In genomic region chr17:44328147-44328482, GRCm38 (mm10) we compare ENCODE assay signal across 13 mouse cellular contexts.
A peak's percentile ranks its signal among the peaks of the same experiment; 100 is the strongest.
DNase-seq lines count a peak whose midpoint lies in the region; ATAC-seq lines count a peak whose summit lies in the region.
"Had no signal": no experiment of that assay in that cellular context is flagged by ENCODE, and none has a peak within 500 bp of the region (broad histone marks: within the 10 kb centered on the region; RNA-seq: fewer than 3 reads in every experiment).

No protein-coding gene starts in this region.

- H3K27me3 ChIP-seq in embryonic facial prominence, embryonic 13.5 days: no peaks in the 10 kb centered on the region
- H3K27me3 ChIP-seq in hindbrain, embryonic 12.5 days: no peaks in the 10 kb centered on the region
- H3K27me3 ChIP-seq in neural tube, embryonic 14.5 days (ENCODE audit: control insufficient read depth, insufficient read depth, low read length): no peaks in the 10 kb centered on the region
- H3K27me3 ChIP-seq: midbrain, embryonic 12.5 days; neural tube, embryonic 12.5 days had no signal

- no peaks in the 10 kb centered on the region for H3K36me3 ChIP-seq in embryonic facial prominence, embryonic 13.5 days
- no peaks in the 10 kb centered on the region for H3K36me3 ChIP-seq in hindbrain, embryonic 12.5 days
- H3K36me3 ChIP-seq in neural tube, embryonic 14.5 days (ENCODE audit: control insufficient read depth, insufficient read depth, low read length): no peaks in the 10 kb centered on the region
- H3K36me3 ChIP-seq: midbrain, embryonic 12.5 days; neural tube, embryonic 12.5 days had no signal

- H3K4me1 ChIP-seq in embryonic facial prominence, embryonic 13.5 days: peaks cover 14% of the 10 kb centered on the region
- 0 out of 2 replicates have a peak, but pooled peaks cover 11% of the 10 kb centered on the region for H3K4me1 ChIP-seq in hindbrain, embryonic 12.5 days
- H3K4me1 ChIP-seq in neural tube, embryonic 14.5 days (ENCODE audit: control insufficient read depth, insufficient read depth, low read length): no peaks in the 10 kb centered on the region

- no peak overlapping the region for H3K9ac ChIP-seq in embryonic facial prominence, embryonic 13.5 days
- no peak overlapping the region for H3K9ac ChIP-seq in hindbrain, embryonic 12.5 days
- no peak overlapping the region for H3K9ac ChIP-seq in neural tube, embryonic 14.5 days (replicated peaks; ENCODE audit: low read depth, low read length)
- H3K9ac ChIP-seq: liver, postnatal 0 days; midbrain, embryonic 12.5 days; neural tube, embryonic 12.5 days had no signal

- peak overlapping the region; percentile 84 for H3K27ac ChIP-seq in embryonic facial prominence, embryonic 13.5 days
- H3K27ac ChIP-seq in hindbrain, embryonic 12.5 days: peak overlapping the region; percentile 40; the same call in 1 of the 2 replicates
- peak overlapping the region; percentile 36; the same call in 1 of the 2 replicates for H3K27ac ChIP-seq in neural tube, embryonic 14.5 days (ENCODE audit: low read depth, low read length)
- H3K27ac ChIP-seq: left cerebral cortex, adult 2 months; midbrain, embryonic 12.5 days; neural tube, embryonic 12.5 days had no signal

- H3K4me3 ChIP-seq in embryonic facial prominence, embryonic 13.5 days: no peak overlapping the region
- H3K4me3 ChIP-seq in hindbrain, embryonic 12.5 days: no peak overlapping the region
- H3K4me3 ChIP-seq in neural tube, embryonic 14.5 days (ENCODE audit: low read depth, low read length): no peak overlapping the region
- H3K4me3 ChIP-seq: left cerebral cortex, adult 2 months; midbrain, embryonic 12.5 days; neural tube, embryonic 12.5 days had no signal

- peak; percentile 29 for DNase-seq in left cerebral cortex, postnatal 4 days
- no peak for DNase-seq in left cerebral cortex, postnatal 14 days (ENCODE audit: low spot score in 2 of 2)
- no peak for DNase-seq in thymus, postnatal 4 days
- DNase-seq in ovary, adult 18-20 months (ENCODE audit: low spot score): no peak
- DNase-seq: adrenal gland, adult 8-10 months; heart, postnatal 4 days; liver, postnatal 0 days had no signal

- H3K9me3 ChIP-seq in embryonic facial prominence, embryonic 13.5 days: no peaks in the 10 kb centered on the region
- no peaks in the 10 kb centered on the region for H3K9me3 ChIP-seq in hindbrain, embryonic 12.5 days (replicated peaks)
- H3K9me3 ChIP-seq in neural tube, embryonic 14.5 days (ENCODE audit: control insufficient read depth, low read length): no peaks in the 10 kb centered on the region
- H3K9me3 ChIP-seq: midbrain, embryonic 12.5 days; neural tube, embryonic 12.5 days had no signal

- peak overlapping the region; percentile 47 for H3K4me2 ChIP-seq in embryonic facial prominence, embryonic 13.5 days
- 0 out of 2 replicates have a peak overlapping the region, but pooled peaks have one; percentile 11 for H3K4me2 ChIP-seq in hindbrain, embryonic 12.5 days (replicated peaks)
- H3K4me2 ChIP-seq in neural tube, embryonic 14.5 days (ENCODE audit: low read depth, low read length): no peak overlapping the region
- H3K4me2 ChIP-seq: midbrain, embryonic 12.5 days; neural tube, embryonic 12.5 days had no signal

- intact Hi-C loops in left cerebral cortex, postnatal 4 days (cut with DNase I): no loop called here
- intact Hi-C loops in left cerebral cortex, postnatal 14 days (cut with DNase I): no loop called here

- 23% methylated on average over 5 of the region's 5 CpGs for WGBS in embryonic facial prominence, embryonic 13.5 days
- 69% methylated on average over 5 of the region's 5 CpGs for WGBS in hindbrain, embryonic 12.5 days
- WGBS in neural tube, embryonic 14.5 days: 59% methylated on average over 5 of the region's 5 CpGs

- ATAC-seq in embryonic facial prominence, embryonic 13.5 days (ENCODE audit: insufficient number of reproducible peaks, insufficient read depth, low FRiP score, low TSS enrichment, low read depth): peak; percentile 48; the same call in 1 of the 2 replicates
- ATAC-seq in hindbrain, embryonic 12.5 days (ENCODE audit: low FRiP score): no peak
- no peak for ATAC-seq in neural tube, embryonic 14.5 days (ENCODE audit: low read depth)
- ATAC-seq: liver, postnatal 0 days had no signal
